Mouse (Mus musculus) ES-E14 (cell line): ENCODE measurements around the gene Zfp652. TPM values are rescaled to one million over a fixed set of nuclear protein-coding genes. Genes with fewer than 3 reads are reported as not detected.
A peak's percentile ranks its signal among the peaks of the same experiment; 100 is the strongest.

Experiments
- DNase-seq: peaks from one replicate; pipeline ENCODE4 v3.0.0-alpha.2; 2013; ENCODE audit warnings: low read depth, low spot score
- H3K27ac ChIP-seq: 2 replicates; pipeline ENCODE4 v1.5.1; 2012; ENCODE audit warnings: low read depth, mild to moderate bottlenecking, low read length, moderate library complexity, mixed read lengths; ENCODE audit not compliant: poor library complexity, insufficient read depth, severe bottlenecking
- H3K36me3 ChIP-seq: 2 replicates; pipeline ENCODE4 v1.6.1; 2012; ENCODE audit warnings: mild to moderate bottlenecking, low read length, moderate library complexity, mixed read lengths; ENCODE audit not compliant: control insufficient read depth, poor library complexity, insufficient read depth, severe bottlenecking
- H3K4me1 ChIP-seq, 2 experiments: fragments of 150-350 bp in 1 of 2; sonication (generic) in 1 of 2; 2 replicates each; pipeline ENCODE4 v1.6.1; 2012; ENCODE audit warnings: low read length in 2 of 2, mild to moderate bottlenecking in 1 of 2, mixed read lengths in 1 of 2; ENCODE audit not compliant: control insufficient read depth in 2 of 2, insufficient read depth in 2 of 2, poor library complexity in 1 of 2
- H3K4me3 ChIP-seq, 2 experiments: fragments of 150-350 bp in 1 of 2; sonication (generic) in 1 of 2; 2 replicates each; pipeline ENCODE4 v1.5.1; 2012; ENCODE audit warnings: low read length in 2 of 2, low read depth in 1 of 2, mild to moderate bottlenecking in 1 of 2, mixed read lengths in 1 of 2; ENCODE audit not compliant: insufficient read depth in 1 of 2, poor library complexity in 1 of 2, severe bottlenecking in 1 of 2
- H3K9ac ChIP-seq: 2 replicates; pipeline ENCODE4 v1.6.1; 2012; ENCODE audit warnings: low read depth, mild to moderate bottlenecking, low read length, mixed read lengths; ENCODE audit not compliant: poor library complexity, insufficient read depth, severe bottlenecking
- H3K9me3 ChIP-seq: fragments of 150-350 bp; sonication (generic); 2 replicates; pipeline ENCODE4 v1.6.1; 2012; ENCODE audit warnings: low read depth, mild to moderate bottlenecking, low read length; ENCODE audit not compliant: control insufficient read depth, insufficient read depth
- CHD2 ChIP-seq: IDR thresholded peaks from 2 replicates; pipeline ENCODE4 v1.6.1; 2014; ENCODE audit warnings: mild to moderate bottlenecking, low read depth, low read length, inconsistent platforms
- HCFC1 ChIP-seq: IDR thresholded peaks from 2 replicates; pipeline ENCODE4 v1.6.1; 2012; ENCODE audit warnings: low read length, inconsistent platforms, borderline replicate concordance; ENCODE audit not compliant: insufficient read depth
- MAFK ChIP-seq: IDR thresholded peaks from 2 replicates; pipeline ENCODE4 v1.6.1; 2014; ENCODE audit warnings: mild to moderate bottlenecking, low read depth, low read length, inconsistent platforms; ENCODE audit not compliant: insufficient read depth
- ZC3H11A ChIP-seq: IDR thresholded peaks from 2 replicates; pipeline ENCODE4 v1.6.1; 2012; ENCODE audit warnings: low read depth, mild to moderate bottlenecking, inconsistent platforms, low read length, borderline replicate concordance
- ZNF384 ChIP-seq: IDR thresholded peaks from 2 replicates; pipeline ENCODE4 v1.6.1; 2012; ENCODE audit warnings: low read depth, low read length, inconsistent platforms
- in situ Hi-C, 2 experiments: fragments of 600-800 bp; cut with MboI; formaldehyde crosslinking; loops; one replicate each; pipeline ENCODE4 v1.15.1; 2025; ENCODE audit warnings: low sequenced_read_pairs in 2 of 2, inconsistent platforms in 1 of 2; ENCODE audit not compliant: unreplicated experiment in 2 of 2
- total RNA-seq: library from RNA; depleted of rRNA; stranded (reverse); fragments of 300-350 nt; gene quantifications from 2 replicates; pipeline ENCODE4 v1.2.3, GENCODE M21; 2012

Zfp652 gene
- total RNA-seq, 1 experiment = 26.9 TPM

- Histone ChIP-seq H3K9ac (no peak overlapping the region), H3K9me3 (no peaks in the 10 kb centered on the region), H3K27ac (no peak overlapping the region), H3K4me1 (peaks cover 2 to 8% of the 10 kb centered on the region in 2 experiments; a peak in 1 of 4 replicates), H3K4me3 (no peak overlapping the region), H3K36me3 (peaks cover 64% of the 10 kb centered on the region)
- in situ Hi-C loops = no loop called here
- DNase-seq = peak; percentile 74
- no peak for TF ChIP-seq HCFC1
- TF ChIP-seq MAFK = no peak
- no peak for TF ChIP-seq ZNF384
- no peak for TF ChIP-seq CHD2
- TF ChIP-seq ZC3H11A = no peak
These were observed 36.2 kb upstream of the Zfp652 start for GRCm38 (mm10) chr11:95676307-95676706.

- Histone ChIP-seq H3K4me3 (no peak overlapping the region), H3K9me3 (no peaks in the 10 kb centered on the region), H3K36me3 (peaks cover 55% of the 10 kb centered on the region), H3K9ac (no peak overlapping the region), H3K27ac (no peak overlapping the region), H3K4me1 (peaks cover 2 to 9% of the 10 kb centered on the region in 2 experiments; a peak in 2 of 4 replicates)
- in situ Hi-C loops = no loop called here
- no peak for DNase-seq
- no peak for TF ChIP-seq ZNF384
- no peak for TF ChIP-seq HCFC1
- TF ChIP-seq MAFK = no peak
- no peak for TF ChIP-seq ZC3H11A
- no peak for TF ChIP-seq CHD2
These were observed 34.4 kb upstream of the Zfp652 start for GRCm38 (mm10) chr11:95677925-95678701.

DNA sequence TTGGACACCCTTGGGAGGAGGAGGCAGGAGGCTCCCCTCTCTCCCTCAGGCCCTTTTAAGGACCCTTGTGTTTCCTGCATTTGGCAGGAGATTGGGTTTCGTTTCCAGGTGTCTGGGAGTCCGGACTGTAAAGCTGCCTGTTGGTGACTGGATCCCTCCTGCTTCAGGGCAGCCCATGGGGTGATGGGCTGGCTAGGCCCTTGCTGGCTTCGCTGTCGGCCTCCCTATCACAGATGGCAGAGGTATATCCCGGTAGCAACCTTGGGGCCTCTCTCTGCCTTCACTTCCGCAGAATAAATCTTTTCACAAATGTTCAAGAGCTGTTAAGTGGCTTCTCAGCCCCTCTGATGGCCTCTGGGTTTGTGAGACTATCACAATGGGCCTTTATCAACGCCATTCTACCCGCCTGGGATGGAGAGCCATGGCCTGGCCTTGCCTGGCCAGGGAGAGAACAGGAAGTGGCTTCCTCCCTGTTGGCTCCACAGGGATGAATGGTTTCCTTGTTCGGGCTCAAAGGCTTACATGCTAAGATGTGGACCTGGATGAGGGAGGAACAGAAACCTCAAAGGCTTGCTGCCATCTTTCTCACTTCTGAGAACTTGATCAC is 30.4 kb upstream of the Zfp652 start:
- H3K27ac ChIP-seq = no peak overlapping the region
- no peak for DNase-seq
- no peaks in the 10 kb centered on the region for H3K9me3 ChIP-seq
- H3K4me1 ChIP-seq = peaks cover 2 to 13% of the 10 kb centered on the region in 2 experiments; a peak in 1 of 4 replicates
- H3K4me3 ChIP-seq = no peak overlapping the region
- in situ Hi-C loops = no loop called here
- no peak overlapping the region for H3K9ac ChIP-seq
- peaks cover 36% of the 10 kb centered on the region for H3K36me3 ChIP-seq
- TF ChIP-seq CHD2 = no peak
- TF ChIP-seq HCFC1 = no peak
- no peak for TF ChIP-seq MAFK
- no peak for TF ChIP-seq ZNF384
- no peak for TF ChIP-seq ZC3H11A

- H3K27ac ChIP-seq = no peak overlapping the region
- peaks cover 2 to 13% of the 10 kb centered on the region in 2 experiments; a peak in 1 of 4 replicates for H3K4me1 ChIP-seq
- TF ChIP-seq CHD2 (no peak), MAFK (no peak), ZC3H11A (no peak), ZNF384 (no peak), HCFC1 (no peak)
- no peak overlapping the region for H3K4me3 ChIP-seq
- in situ Hi-C loops = no loop called here
- no peak for DNase-seq
- H3K36me3 ChIP-seq = peaks cover 28% of the 10 kb centered on the region
- no peak overlapping the region for H3K9ac ChIP-seq
- no peaks in the 10 kb centered on the region for H3K9me3 ChIP-seq
These were observed 29.5 kb upstream of the Zfp652 start for GRCm38 (mm10) chr11:95682946-95683345.
